Mouse (Mus musculus): ENCODE measurements at regions not wholly inside any gene's neighbourhood (a gene's known extent, or its start where the extent isn't known, plus 50 kb on each side); places are given as distances from the start of the nearest gene placed in this dataset.

DNA sequence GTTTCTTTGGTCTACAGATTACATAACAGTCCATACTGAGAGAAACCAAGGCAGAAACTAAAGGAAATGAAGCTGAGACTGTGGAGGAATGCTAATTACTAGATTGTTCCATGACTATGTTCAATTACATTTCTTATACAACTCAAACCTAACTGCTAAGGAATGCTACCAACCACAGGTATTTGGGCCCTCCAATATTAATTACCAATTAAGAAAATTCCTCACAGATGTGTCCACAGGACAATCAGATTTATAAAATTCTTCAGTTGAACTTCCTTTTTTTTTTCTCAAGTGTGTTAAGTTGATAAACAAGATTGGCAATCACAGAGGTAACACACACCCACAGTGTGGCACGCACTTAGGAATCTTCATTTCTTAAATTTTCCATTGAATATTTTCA, 196.8 kb upstream of the A730009L09Rik start:
- Histone ChIP-seq H3K27ac (ENCODE audit: low read depth, low read length) (no peak overlapping the region), H3K9ac (ENCODE audit: low read length) (no peak overlapping the region), H3K4me3 (ENCODE audit: low read depth, low read length) (no peak overlapping the region), H3K4me1 (ENCODE audit: control insufficient read depth, insufficient read depth, low read length) (no peaks in the 10 kb centered on the region), H3K9me3 (replicated peaks; ENCODE audit: control insufficient read depth, low read length) (no peaks in the 10 kb centered on the region), H3K36me3 (ENCODE audit: control insufficient read depth, insufficient read depth, low read length) (no peaks in the 10 kb centered on the region), H3K4me2 (ENCODE audit: low read length) (no peak overlapping the region), H3K27me3 (replicated peaks; ENCODE audit: control insufficient read depth, insufficient read depth, low read length) (no peaks in the 10 kb centered on the region)
- no peak for ATAC-seq
- no peak for DNase-seq (ENCODE audit: low spot score)
- 88% methylated on average over 1 of the region's 1 CpGs for WGBS

DNA sequence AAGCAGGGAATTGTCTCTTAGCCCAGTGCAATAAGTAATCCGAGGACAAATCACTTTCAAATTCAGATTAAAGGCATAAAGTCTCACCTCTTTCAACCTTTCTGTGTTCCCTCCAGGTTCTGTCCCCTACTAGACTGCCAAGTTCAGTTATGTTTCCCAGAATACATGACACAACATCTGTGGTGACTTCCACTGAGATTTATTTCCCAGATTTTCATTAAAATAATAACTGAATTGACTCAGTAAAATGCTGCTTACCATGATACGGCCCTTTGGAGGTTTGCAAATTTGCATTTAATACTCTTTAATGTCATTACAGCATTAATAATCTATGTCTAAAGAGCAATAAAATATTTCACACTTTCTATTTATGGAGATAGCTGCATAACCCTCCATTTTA, 193.4 kb upstream of the A730009L09Rik start:
- ATAC-seq (no peak), DNase-seq (ENCODE audit: low spot score) (no peak)
- Histone ChIP-seq H3K4me1 (ENCODE audit: control insufficient read depth, insufficient read depth, low read length) (no peaks in the 10 kb centered on the region), H3K36me3 (ENCODE audit: control insufficient read depth, insufficient read depth, low read length) (no peaks in the 10 kb centered on the region), H3K27me3 (replicated peaks; ENCODE audit: control insufficient read depth, insufficient read depth, low read length) (no peaks in the 10 kb centered on the region), H3K9me3 (replicated peaks; ENCODE audit: control insufficient read depth, low read length) (no peaks in the 10 kb centered on the region), H3K4me3 (ENCODE audit: low read depth, low read length) (no peak overlapping the region), H3K9ac (ENCODE audit: low read length) (no peak overlapping the region), H3K27ac (ENCODE audit: low read depth, low read length) (no peak overlapping the region), H3K4me2 (ENCODE audit: low read length) (no peak overlapping the region)
- WGBS: 72% methylated on average over 2 of the region's 2 CpGs

GRCm38 (mm10) chr16:84330293-84330692, 184.6 kb upstream of the A730009L09Rik start:
- no peaks in the 10 kb centered on the region for H3K9me3 ChIP-seq (replicated peaks; ENCODE audit: control insufficient read depth, low read length)
- H3K4me3 ChIP-seq (ENCODE audit: low read depth, low read length): no peak overlapping the region
- no peak overlapping the region for H3K27ac ChIP-seq (ENCODE audit: low read depth, low read length)
- ATAC-seq (no peak), DNase-seq (ENCODE audit: low spot score) (no peak)
- no peak overlapping the region for H3K9ac ChIP-seq (ENCODE audit: low read length)
- 93% methylated on average over 3 of the region's 3 CpGs for WGBS
- no peaks in the 10 kb centered on the region for H3K4me1 ChIP-seq (ENCODE audit: control insufficient read depth, insufficient read depth, low read length)
- no peaks in the 10 kb centered on the region for H3K27me3 ChIP-seq (replicated peaks; ENCODE audit: control insufficient read depth, insufficient read depth, low read length)
- no peaks in the 10 kb centered on the region for H3K36me3 ChIP-seq (ENCODE audit: control insufficient read depth, insufficient read depth, low read length)
- H3K4me2 ChIP-seq (ENCODE audit: low read length): no peak overlapping the region

- no peak for DNase-seq (ENCODE audit: low spot score)
- ATAC-seq: no peak
- H3K4me2 ChIP-seq (ENCODE audit: low read length): no peak overlapping the region
- whole genome bisulfite sequencing: 56% methylated on average over 4 of the region's 4 CpGs
- H3K4me1 ChIP-seq (ENCODE audit: control insufficient read depth, insufficient read depth, low read length): no peaks in the 10 kb centered on the region
- no peak overlapping the region for H3K9ac ChIP-seq (ENCODE audit: low read length)
- H3K27ac ChIP-seq (ENCODE audit: low read depth, low read length): no peak overlapping the region
- H3K9me3 ChIP-seq (replicated peaks; ENCODE audit: control insufficient read depth, low read length): no peaks in the 10 kb centered on the region
- H3K27me3 ChIP-seq (replicated peaks; ENCODE audit: control insufficient read depth, insufficient read depth, low read length): no peaks in the 10 kb centered on the region
- H3K36me3 ChIP-seq (ENCODE audit: control insufficient read depth, insufficient read depth, low read length): no peaks in the 10 kb centered on the region
- no peak overlapping the region for H3K4me3 ChIP-seq (ENCODE audit: low read depth, low read length)
Measured at GRCm38 (mm10) chr16:84346089-84346488, 168.8 kb upstream of the A730009L09Rik start.

DNA sequence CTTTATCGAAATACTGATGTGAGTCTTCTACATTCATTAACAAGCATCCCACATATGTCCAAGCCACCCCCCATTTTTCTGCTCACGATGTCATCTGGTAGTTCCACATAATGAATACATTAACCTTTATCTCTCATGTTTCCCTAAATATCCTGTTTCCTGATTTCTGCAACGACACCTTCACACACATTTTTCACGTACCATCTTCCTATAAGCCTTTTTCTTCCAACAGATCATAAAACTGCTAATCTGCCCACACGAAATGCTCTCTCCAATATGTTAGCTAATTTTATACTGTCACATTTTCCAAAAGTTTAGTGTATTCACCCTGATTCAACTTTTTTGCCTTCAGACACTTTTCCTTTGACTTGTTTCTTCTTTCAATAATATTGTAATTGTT, 159.8 kb upstream of the A730009L09Rik start:
- no peaks in the 10 kb centered on the region for H3K9me3 ChIP-seq (replicated peaks; ENCODE audit: control insufficient read depth, low read length)
- no peak overlapping the region for H3K9ac ChIP-seq (ENCODE audit: low read length)
- H3K27ac ChIP-seq (ENCODE audit: low read depth, low read length): no peak overlapping the region
- H3K4me2 ChIP-seq (ENCODE audit: low read length): no peak overlapping the region
- no peaks in the 10 kb centered on the region for H3K27me3 ChIP-seq (replicated peaks; ENCODE audit: control insufficient read depth, insufficient read depth, low read length)
- H3K4me3 ChIP-seq (ENCODE audit: low read depth, low read length): no peak overlapping the region
- H3K4me1 ChIP-seq (ENCODE audit: control insufficient read depth, insufficient read depth, low read length): no peaks in the 10 kb centered on the region
- 95% methylated on average over 5 of the region's 5 CpGs for WGBS
- DNase-seq (ENCODE audit: low spot score) (no peak), ATAC-seq (no peak)
- H3K36me3 ChIP-seq (ENCODE audit: control insufficient read depth, insufficient read depth, low read length): no peaks in the 10 kb centered on the region

DNA sequence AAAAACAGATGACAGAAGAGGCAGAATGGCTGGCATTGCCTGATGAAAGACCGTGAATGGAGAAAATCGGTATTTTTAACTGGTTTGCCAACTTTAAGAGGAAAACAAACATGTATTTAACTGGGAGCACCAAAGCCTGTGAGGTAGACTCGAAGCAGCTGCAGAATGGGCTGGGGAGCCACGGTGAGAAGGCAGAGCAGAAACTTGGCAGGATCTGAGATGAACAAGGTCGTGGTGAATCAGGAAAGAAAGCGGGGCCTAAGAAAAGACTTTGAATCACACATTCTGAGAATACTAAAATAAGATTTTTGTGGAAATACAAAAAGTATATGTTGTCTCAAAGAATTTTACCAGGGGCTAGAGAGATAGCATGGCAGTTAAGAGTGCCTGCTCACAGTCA, 149.0 kb upstream of the A730009L09Rik start:
- no peak overlapping the region for H3K4me3 ChIP-seq (ENCODE audit: low read depth, low read length)
- H3K9me3 ChIP-seq (replicated peaks; ENCODE audit: control insufficient read depth, low read length): no peaks in the 10 kb centered on the region
- no peak for ATAC-seq
- no peak for DNase-seq (ENCODE audit: low spot score)
- H3K27me3 ChIP-seq (replicated peaks; ENCODE audit: control insufficient read depth, insufficient read depth, low read length): no peaks in the 10 kb centered on the region
- H3K4me2 ChIP-seq (ENCODE audit: low read length): no peak overlapping the region
- H3K27ac ChIP-seq (ENCODE audit: low read depth, low read length): no peak overlapping the region
- H3K36me3 ChIP-seq (ENCODE audit: control insufficient read depth, insufficient read depth, low read length): no peaks in the 10 kb centered on the region
- 82% methylated on average over 6 of the region's 6 CpGs for WGBS
- no peaks in the 10 kb centered on the region for H3K4me1 ChIP-seq (ENCODE audit: control insufficient read depth, insufficient read depth, low read length)
- H3K9ac ChIP-seq (ENCODE audit: low read length): no peak overlapping the region

GRCm38 (mm10) chr16:84368928-84369682, 145.8 kb upstream of the A730009L09Rik start:
- no peaks in the 10 kb centered on the region for H3K9me3 ChIP-seq (replicated peaks; ENCODE audit: control insufficient read depth, low read length)
- WGBS: 47% methylated on average over 9 of the region's 9 CpGs
- no peak overlapping the region for H3K4me2 ChIP-seq (ENCODE audit: low read length)
- no peak overlapping the region for H3K27ac ChIP-seq (ENCODE audit: low read depth, low read length)
- no peak overlapping the region for H3K4me3 ChIP-seq (ENCODE audit: low read depth, low read length)
- DNase-seq (ENCODE audit: low spot score) (peak; percentile 36), ATAC-seq (no peak)
- no peaks in the 10 kb centered on the region for H3K27me3 ChIP-seq (replicated peaks; ENCODE audit: control insufficient read depth, insufficient read depth, low read length)
- H3K36me3 ChIP-seq (ENCODE audit: control insufficient read depth, insufficient read depth, low read length): no peaks in the 10 kb centered on the region
- H3K4me1 ChIP-seq (ENCODE audit: control insufficient read depth, insufficient read depth, low read length): no peaks in the 10 kb centered on the region
- no peak overlapping the region for H3K9ac ChIP-seq (ENCODE audit: low read length)

GRCm38 (mm10) chr16:84378461-84378860, 136.5 kb upstream of the A730009L09Rik start:
- H3K4me3 ChIP-seq (ENCODE audit: low read depth, low read length): no peak overlapping the region
- no peaks in the 10 kb centered on the region for H3K9me3 ChIP-seq (replicated peaks; ENCODE audit: control insufficient read depth, low read length)
- no peak overlapping the region for H3K4me2 ChIP-seq (ENCODE audit: low read length)
- no peak overlapping the region for H3K27ac ChIP-seq (ENCODE audit: low read depth, low read length)
- DNase-seq (ENCODE audit: low spot score) (no peak), ATAC-seq (no peak)
- 92% methylated on average over 2 of the region's 2 CpGs for WGBS
- H3K9ac ChIP-seq (ENCODE audit: low read length): no peak overlapping the region
- no peaks in the 10 kb centered on the region for H3K27me3 ChIP-seq (replicated peaks; ENCODE audit: control insufficient read depth, insufficient read depth, low read length)
- no peaks in the 10 kb centered on the region for H3K4me1 ChIP-seq (ENCODE audit: control insufficient read depth, insufficient read depth, low read length)
- no peaks in the 10 kb centered on the region for H3K36me3 ChIP-seq (ENCODE audit: control insufficient read depth, insufficient read depth, low read length)

DNA sequence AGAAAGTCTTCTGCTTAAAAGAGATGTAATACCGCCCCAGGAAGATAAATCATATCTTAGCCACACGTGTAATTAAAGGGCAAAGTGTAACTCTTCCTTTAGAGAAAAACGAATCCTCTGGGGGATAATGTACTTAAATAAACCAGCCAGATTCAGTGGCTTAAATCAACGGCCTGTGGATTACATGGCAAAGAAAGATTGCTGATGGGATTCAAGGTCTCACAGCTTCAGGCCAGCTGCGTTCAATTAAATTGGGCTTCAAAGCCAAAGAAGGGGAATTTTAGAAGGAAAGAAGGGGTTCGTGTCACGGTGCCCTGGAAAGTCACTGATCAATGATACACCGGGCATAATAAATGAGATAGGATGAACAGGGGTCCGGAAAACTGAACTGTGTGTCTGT, 123.2 kb upstream of the A730009L09Rik start:
- Histone ChIP-seq H3K9me3 (replicated peaks; ENCODE audit: control insufficient read depth, low read length) (no peaks in the 10 kb centered on the region), H3K27ac (ENCODE audit: low read depth, low read length) (no peak overlapping the region), H3K4me3 (ENCODE audit: low read depth, low read length) (no peak overlapping the region), H3K36me3 (ENCODE audit: control insufficient read depth, insufficient read depth, low read length) (no peaks in the 10 kb centered on the region), H3K27me3 (replicated peaks; ENCODE audit: control insufficient read depth, insufficient read depth, low read length) (no peaks in the 10 kb centered on the region), H3K4me2 (ENCODE audit: low read length) (no peak overlapping the region), H3K9ac (ENCODE audit: low read length) (no peak overlapping the region), H3K4me1 (ENCODE audit: control insufficient read depth, insufficient read depth, low read length) (no peaks in the 10 kb centered on the region)
- WGBS: 82% methylated on average over 9 of the region's 9 CpGs
- DNase-seq (ENCODE audit: low spot score) (peak; percentile 24), ATAC-seq (no peak)
